Mouse (Mus musculus) heart, embryonic 13.5 days (tissue): ENCODE measurements around the gene Bpifb1. TPM values are rescaled to one million over a fixed set of nuclear protein-coding genes. Genes with fewer than 3 reads are reported as not detected.

ENCODE experiments used
- ATAC-seq: fragments of 200-750 bp; cut with Nextera tagmentation; 2 replicates; pipeline ENCODE4 v1.8.0; 2017; ENCODE audit warnings: moderate TSS enrichment; ENCODE audit not compliant: insufficient number of reproducible peaks, low FRiP score, low TSS enrichment; ENCODE audit errors: extremely low read depth
- H3K27ac ChIP-seq: fragments of 300-500 bp; sonication (generic); replicated peaks from 2 replicates; pipeline ENCODE4 v1.5.1; 2015; ENCODE audit warnings: moderate library complexity, mild to moderate bottlenecking, inconsistent platforms
- H3K27me3 ChIP-seq: fragments of 300-500 bp; sonication (generic); replicated peaks from 2 replicates; pipeline ENCODE4 v1.6.1; 2015; ENCODE audit warnings: mild to moderate bottlenecking, inconsistent platforms
- H3K36me3 ChIP-seq: fragments of 300-500 bp; sonication (generic); 2 replicates; pipeline ENCODE4 v1.6.1; 2015; ENCODE audit warnings: mild to moderate bottlenecking, inconsistent platforms
- H3K4me1 ChIP-seq: fragments of 300-500 bp; sonication (generic); 2 replicates; pipeline ENCODE4 v1.6.1; 2015; ENCODE audit warnings: inconsistent platforms
- H3K4me2 ChIP-seq: fragments of 300-500 bp; sonication (generic); 2 replicates; pipeline ENCODE4 v1.6.1; 2015; ENCODE audit warnings: inconsistent platforms, mild to moderate bottlenecking, moderate library complexity
- H3K4me3 ChIP-seq: fragments of 300-500 bp; sonication (generic); 2 replicates; pipeline ENCODE4 v1.5.1; 2015; ENCODE audit warnings: moderate library complexity, mild to moderate bottlenecking, inconsistent platforms
- H3K9ac ChIP-seq: fragments of 300-500 bp; sonication (generic); 2 replicates; pipeline ENCODE4 v1.6.1; 2015; ENCODE audit warnings: inconsistent platforms, mild to moderate bottlenecking, moderate library complexity
- H3K9me3 ChIP-seq: fragments of 300-500 bp; sonication (generic); 2 replicates; pipeline ENCODE4 v1.6.1; 2016; ENCODE audit warnings: inconsistent platforms
- WGBS: fragments of 180-500 bp; shearing (Covaris S2); methylation state at CpG from one replicate; pipeline ENCODE4 v1.1.7; 2015; ENCODE audit warnings: mixed read lengths; 5-methylcytosine and 5-hydroxymethylcytosine counted together
- polyA plus RNA-seq: library from polyadenylated mRNA; unstranded; fragments of >200 nt; fragmentation: Nextera tagmentation; extraction: Ambion mirVana; gene quantifications from 2 replicates; pipeline ENCODE4 v1.2.1, GENCODE M21; 2015

The Bpifb1 gene
- polyA plus RNA-seq, 1 experiment from 2014 or later, result 0.31 TPM

DNA sequence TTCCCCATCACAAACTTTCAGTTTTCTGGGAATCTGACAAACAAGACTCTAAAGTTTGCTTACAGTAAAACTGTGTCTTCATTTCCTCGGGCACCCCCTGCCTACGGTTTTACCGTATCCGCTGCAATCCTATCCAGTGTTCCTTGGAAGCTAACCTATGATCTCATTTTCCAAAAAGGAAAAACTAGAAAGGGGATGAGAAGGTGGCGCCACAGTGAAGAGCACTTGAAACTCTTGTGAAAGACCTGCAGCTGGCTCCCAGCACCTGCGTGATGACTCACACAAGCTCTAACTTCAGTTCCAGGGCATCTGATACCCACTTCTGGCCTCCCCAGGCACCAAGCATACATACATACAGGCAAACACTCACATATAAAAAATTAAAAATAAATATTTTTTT, 5.3 kb upstream of the Bpifb1 start:
- Histone ChIP-seq H3K9ac (no peak overlapping the region), H3K27me3 (no peaks in the 10 kb centered on the region), H3K4me2 (no peak overlapping the region), H3K9me3 (no peaks in the 10 kb centered on the region), H3K27ac (peak overlapping the region; percentile 36; the same call in 1 of the 2 replicates), H3K36me3 (no peaks in the 10 kb centered on the region), H3K4me3 (no peak overlapping the region), H3K4me1 (0 out of 2 replicates have a peak, but pooled peaks cover 4% of the 10 kb centered on the region)
- ATAC-seq, result no peak
- WGBS, result 76% methylated on average over 6 of the region's 6 CpGs

DNA sequence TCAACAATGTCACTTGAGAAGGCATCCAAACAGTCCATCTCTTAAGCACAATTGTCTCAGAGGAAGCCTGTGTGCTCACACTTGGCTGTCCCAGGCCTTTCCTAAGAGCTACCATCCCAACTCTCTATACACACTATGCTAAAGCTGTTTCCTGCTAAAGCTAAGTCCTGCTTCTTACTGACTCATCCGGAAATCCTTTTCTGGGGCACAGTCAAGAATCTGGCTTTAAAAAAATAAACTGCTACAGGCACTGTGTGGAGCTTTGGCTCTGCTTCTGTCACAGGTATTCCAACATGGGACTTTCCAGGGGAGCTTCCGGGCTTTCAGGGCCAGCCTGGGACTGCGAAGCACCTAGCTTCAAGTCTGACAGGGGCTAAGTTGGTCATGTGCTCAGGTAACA, 4.9 kb upstream of the Bpifb1 start:
- Histone ChIP-seq H3K27ac (peak overlapping the region; percentile 36; the same call in 1 of the 2 replicates), H3K9me3 (no peaks in the 10 kb centered on the region), H3K36me3 (no peaks in the 10 kb centered on the region), H3K4me1 (0 out of 2 replicates have a peak, but pooled peaks cover 4% of the 10 kb centered on the region), H3K4me2 (no peak overlapping the region), H3K4me3 (no peak overlapping the region), H3K27me3 (no peaks in the 10 kb centered on the region), H3K9ac (no peak overlapping the region)
- no peak for ATAC-seq
- 67% methylated on average over 3 of the region's 3 CpGs for WGBS

DNA sequence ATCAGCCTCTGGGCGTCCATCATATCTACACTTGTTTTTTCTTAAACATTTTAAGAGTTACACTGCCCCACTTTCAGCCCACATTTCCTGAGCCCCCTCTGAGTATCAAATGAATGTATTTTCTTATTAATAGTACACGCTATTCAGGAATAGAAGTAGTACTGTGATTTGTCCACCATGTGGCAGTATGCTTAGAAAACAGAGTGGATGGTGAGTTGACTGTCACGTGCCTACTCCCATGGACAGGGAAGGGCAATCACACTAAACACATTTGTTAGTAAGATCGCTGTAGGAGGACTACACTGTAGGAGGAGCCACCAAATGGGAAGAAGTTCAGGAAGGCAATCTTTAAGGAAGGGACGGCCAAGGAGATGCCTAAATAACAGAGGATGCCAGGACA, 3.1 kb upstream of the Bpifb1 start:
- Histone ChIP-seq H3K9ac (no peak overlapping the region), H3K36me3 (no peaks in the 10 kb centered on the region), H3K4me2 (no peak overlapping the region), H3K4me3 (no peak overlapping the region), H3K9me3 (no peaks in the 10 kb centered on the region), H3K27me3 (no peaks in the 10 kb centered on the region), H3K4me1 (peaks cover 15% of the 10 kb centered on the region), H3K27ac (no peak overlapping the region)
- no peak for ATAC-seq
- WGBS, result 30% methylated on average over 5 of the region's 5 CpGs

DNA sequence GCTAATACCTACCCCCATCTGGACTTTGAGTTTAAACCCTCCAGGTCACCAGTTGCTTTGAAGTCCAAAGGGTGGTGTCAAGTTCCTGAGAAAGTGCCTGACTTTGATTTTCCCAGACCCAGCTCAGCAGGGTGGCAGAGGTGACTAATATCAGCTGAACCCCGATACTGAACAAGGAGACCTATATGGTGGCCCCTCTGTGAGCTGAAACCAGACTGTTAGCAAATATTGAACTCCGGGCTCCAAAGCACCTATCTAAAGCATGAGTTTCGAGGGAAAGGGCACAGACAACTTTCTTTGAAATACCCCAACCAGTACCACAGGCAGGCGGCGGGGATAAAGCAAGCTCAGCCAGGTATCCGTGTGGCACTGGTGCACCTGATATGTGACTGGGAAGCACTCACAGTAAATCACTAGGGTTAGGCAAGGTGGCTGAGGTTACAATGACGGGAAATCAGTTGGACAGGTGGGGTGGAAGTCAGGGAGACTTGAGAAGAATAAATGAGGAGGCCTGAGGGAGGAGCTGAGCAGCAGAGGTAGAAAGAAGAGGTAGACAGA, 662 bp upstream of the Bpifb1 start:
- 79% methylated on average over 7 of the region's 7 CpGs for WGBS
- Histone ChIP-seq H3K4me3 (no peak overlapping the region), H3K27ac (no peak overlapping the region), H3K4me1 (peaks cover 29% of the 10 kb centered on the region), H3K9me3 (no peaks in the 10 kb centered on the region), H3K9ac (no peak overlapping the region), H3K27me3 (no peaks in the 10 kb centered on the region), H3K36me3 (no peaks in the 10 kb centered on the region), H3K4me2 (no peak overlapping the region)
- no peak for ATAC-seq

DNA sequence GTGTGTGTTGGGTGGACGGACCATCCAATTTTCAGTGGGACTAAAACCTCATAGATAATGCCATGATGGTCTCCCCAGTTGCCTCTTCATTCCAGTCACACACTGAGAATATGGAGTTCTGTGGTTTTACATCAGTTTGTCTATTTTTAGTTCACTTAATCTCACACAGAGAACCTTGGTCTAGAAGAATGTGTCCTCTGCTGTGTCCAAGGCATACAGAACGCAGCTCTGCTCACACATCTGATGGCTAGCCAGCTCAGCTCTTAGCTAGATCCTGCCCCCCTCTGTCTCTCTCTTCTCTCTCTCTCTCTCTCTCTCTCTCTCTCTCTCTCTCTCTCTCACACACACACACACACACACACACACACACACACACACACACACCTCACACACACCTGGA, 1.5 kb downstream of the Bpifb1 start:
- no peak for ATAC-seq
- H3K27me3 ChIP-seq, result no peaks in the 10 kb centered on the region; the same call in 1 of the 2 replicates
- H3K4me2 ChIP-seq, result no peak overlapping the region
- H3K27ac ChIP-seq, result peak overlapping the region; percentile 45; the same call in 1 of the 2 replicates
- H3K9me3 ChIP-seq, result no peaks in the 10 kb centered on the region
- peaks cover 29% of the 10 kb centered on the region for H3K4me1 ChIP-seq
- H3K36me3 ChIP-seq, result no peaks in the 10 kb centered on the region
- no peak overlapping the region for H3K4me3 ChIP-seq
- no peak overlapping the region for H3K9ac ChIP-seq
- WGBS, result 43% methylated on average over 2 of the region's 2 CpGs

DNA sequence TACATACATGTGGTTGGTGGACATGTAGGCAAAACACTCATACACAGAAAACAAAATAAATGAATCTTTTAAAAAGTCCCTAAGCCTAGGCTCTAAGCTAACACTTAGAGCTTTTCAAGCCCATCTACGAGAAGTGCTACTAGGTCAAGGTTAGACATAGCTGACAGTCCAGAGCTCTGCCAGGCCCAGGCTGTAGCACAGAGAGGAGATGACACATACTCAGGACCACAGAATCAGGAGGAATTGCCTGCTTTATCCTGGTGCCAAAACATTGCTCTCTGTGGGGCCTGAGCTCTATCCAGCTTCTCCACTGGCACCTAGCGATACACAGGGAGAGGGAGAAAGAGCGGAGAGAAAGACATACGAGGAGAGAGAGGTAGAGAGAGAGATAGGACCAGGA, 2.5 kb downstream of the Bpifb1 start:
- no peaks in the 10 kb centered on the region for H3K36me3 ChIP-seq
- no peak overlapping the region for H3K4me3 ChIP-seq
- ATAC-seq, result no peak
- no peaks in the 10 kb centered on the region; the same call in 1 of the 2 replicates for H3K27me3 ChIP-seq
- H3K4me1 ChIP-seq, result peaks cover 25% of the 10 kb centered on the region
- no peak overlapping the region for H3K4me2 ChIP-seq
- 73% methylated on average over 4 of the region's 4 CpGs for WGBS
- H3K27ac ChIP-seq, result no peak overlapping the region
- no peak overlapping the region for H3K9ac ChIP-seq
- no peaks in the 10 kb centered on the region for H3K9me3 ChIP-seq

DNA sequence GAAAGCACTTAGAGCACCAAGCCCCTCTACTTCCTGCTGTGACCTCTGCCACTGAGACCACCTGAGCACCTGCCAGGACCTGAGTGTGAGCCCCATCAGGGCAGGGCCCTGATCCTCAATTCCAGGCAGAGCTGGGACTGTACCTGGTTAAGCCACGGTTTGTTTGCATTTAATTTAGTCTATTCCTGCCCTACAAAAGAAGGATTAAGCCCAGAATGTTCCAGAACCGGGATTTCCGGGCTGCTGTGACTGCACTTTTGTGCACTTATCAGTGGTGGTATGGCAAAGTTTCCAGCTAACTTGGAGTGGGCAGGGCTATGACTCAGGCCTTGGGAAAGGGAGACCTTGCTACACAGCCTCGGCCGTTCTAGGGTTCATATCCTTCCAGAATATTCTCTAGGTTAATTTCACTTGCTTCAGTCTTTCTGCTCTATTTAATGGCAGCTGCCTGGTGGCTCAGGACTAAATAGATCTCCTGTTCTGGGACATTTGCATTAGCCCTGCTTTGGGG, 3.4 kb downstream of the Bpifb1 start:
- no peak for ATAC-seq
- Histone ChIP-seq H3K36me3 (no peaks in the 10 kb centered on the region), H3K27me3 (no peaks in the 10 kb centered on the region; the same call in 1 of the 2 replicates), H3K4me2 (no peak overlapping the region), H3K4me3 (no peak overlapping the region), H3K4me1 (peaks cover 25% of the 10 kb centered on the region), H3K27ac (no peak overlapping the region), H3K9ac (no peak overlapping the region), H3K9me3 (no peaks in the 10 kb centered on the region)
- WGBS, result 43% methylated on average over 5 of the region's 5 CpGs

DNA sequence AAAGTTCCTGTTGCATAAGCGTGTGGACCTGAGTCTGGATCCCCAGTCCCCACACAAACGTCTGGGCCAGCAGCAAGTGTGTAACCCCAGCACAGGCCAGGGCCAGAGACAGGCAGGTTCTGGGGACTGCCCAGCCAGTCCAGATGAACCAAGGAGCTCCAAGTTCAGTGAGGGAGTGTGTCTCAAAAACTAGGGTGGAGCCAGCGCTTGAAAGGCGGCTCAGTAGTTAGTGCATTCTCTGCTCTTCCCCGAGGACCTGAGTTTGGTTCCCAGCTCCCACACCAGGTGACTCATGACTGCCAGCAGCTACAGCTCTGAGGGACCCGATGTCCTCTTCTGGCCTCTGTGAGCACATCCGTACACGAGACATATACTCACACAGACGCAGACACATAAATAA, 6.4 kb downstream of the Bpifb1 start:
- Histone ChIP-seq H3K4me2 (no peak overlapping the region), H3K4me3 (no peak overlapping the region), H3K27ac (no peak overlapping the region), H3K27me3 (peaks cover 5% of the 10 kb centered on the region; the same call in 1 of the 2 replicates), H3K36me3 (no peaks in the 10 kb centered on the region), H3K9me3 (no peaks in the 10 kb centered on the region), H3K9ac (no peak overlapping the region), H3K4me1 (peaks cover 17% of the 10 kb centered on the region)
- no peak for ATAC-seq
- 82% methylated on average over 9 of the region's 9 CpGs for WGBS

DNA sequence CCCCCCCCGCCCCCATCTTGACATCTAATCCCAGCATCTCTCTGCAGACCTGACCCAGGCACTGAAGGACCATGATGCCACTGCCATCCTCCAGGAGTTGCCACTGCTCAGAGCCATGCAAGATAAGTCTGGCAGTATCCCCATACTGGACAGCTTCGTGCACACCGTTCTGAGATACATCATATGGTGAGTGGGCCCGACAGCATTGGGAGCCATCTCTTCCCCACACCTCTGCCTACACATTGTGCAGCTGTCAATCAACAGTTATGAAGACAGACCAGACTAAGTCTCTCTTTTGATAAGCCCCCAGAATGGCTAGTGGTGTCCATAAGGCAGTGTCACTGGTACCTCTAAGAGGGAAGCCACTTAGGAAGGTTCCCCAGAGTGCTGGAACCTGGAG, 14.0 kb downstream of the Bpifb1 start:
- Histone ChIP-seq H3K27ac (no peak overlapping the region), H3K9me3 (no peaks in the 10 kb centered on the region), H3K4me3 (no peak overlapping the region), H3K4me1 (peaks cover 16% of the 10 kb centered on the region), H3K4me2 (no peak overlapping the region), H3K9ac (no peak overlapping the region), H3K36me3 (no peaks in the 10 kb centered on the region), H3K27me3 (0 out of 2 replicates have a peak, but pooled peaks cover 11% of the 10 kb centered on the region)
- WGBS, result 86% methylated on average over 4 of the region's 4 CpGs
- ATAC-seq, result no peak

DNA sequence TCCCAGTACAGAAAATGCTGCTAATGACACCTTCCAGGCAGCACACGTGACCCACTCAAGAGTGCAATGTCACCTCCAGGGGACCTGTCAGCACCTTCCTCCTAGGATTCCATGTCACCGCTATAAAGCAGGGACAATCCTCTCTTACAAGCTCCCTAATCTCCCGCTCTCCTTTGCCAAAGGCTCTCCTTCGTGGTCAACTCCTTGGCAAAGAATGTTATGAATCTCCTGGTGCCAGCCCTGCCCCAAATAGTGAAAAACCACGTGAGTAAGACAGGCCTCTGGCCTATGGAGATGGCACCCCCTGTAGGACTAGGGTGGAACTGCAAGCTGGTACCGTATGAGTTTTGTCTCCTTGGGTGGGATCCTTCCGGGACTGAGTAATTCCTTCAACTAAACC, 16.3 kb downstream of the Bpifb1 start:
- peak; percentile 69; the same call in 1 of the 2 replicates for ATAC-seq
- Histone ChIP-seq H3K4me3 (no peak overlapping the region), H3K27ac (peak overlapping the region; percentile 20; the same call in 1 of the 2 replicates), H3K36me3 (no peaks in the 10 kb centered on the region), H3K4me1 (peaks cover 16% of the 10 kb centered on the region), H3K27me3 (peaks cover 13% of the 10 kb centered on the region; the same call in 1 of the 2 replicates), H3K9me3 (no peaks in the 10 kb centered on the region), H3K9ac (no peak overlapping the region), H3K4me2 (no peak overlapping the region)
- 34% methylated on average over 7 of the region's 7 CpGs for WGBS

DNA sequence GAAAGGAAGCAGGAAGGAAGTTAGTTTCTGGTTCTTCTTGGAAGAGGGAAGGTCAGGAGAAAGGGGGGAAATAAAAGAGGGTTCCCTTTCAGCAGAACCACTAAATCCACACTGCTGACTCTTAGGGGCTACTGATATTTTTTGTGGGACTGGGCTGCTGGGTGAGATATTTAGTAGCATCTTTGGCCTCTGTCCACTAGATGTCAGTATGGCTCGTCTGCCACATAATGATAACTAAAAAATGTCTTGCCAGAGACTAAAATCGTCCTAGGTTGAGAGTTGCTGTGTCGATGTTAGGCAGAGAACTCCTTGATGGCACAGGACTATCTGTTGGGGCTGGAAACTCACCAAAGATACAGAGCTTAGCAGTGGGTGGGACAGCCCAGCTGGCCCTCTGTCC, 18.5 kb downstream of the Bpifb1 start:
- no peak for ATAC-seq
- Histone ChIP-seq H3K4me3 (no peak overlapping the region), H3K9ac (no peak overlapping the region), H3K36me3 (no peaks in the 10 kb centered on the region), H3K4me2 (no peak overlapping the region), H3K27ac (no peak overlapping the region), H3K4me1 (peaks cover 16% of the 10 kb centered on the region), H3K27me3 (peaks cover 13% of the 10 kb centered on the region), H3K9me3 (no peaks in the 10 kb centered on the region)
- WGBS, result 4% methylated on average over 3 of the region's 3 CpGs

DNA sequence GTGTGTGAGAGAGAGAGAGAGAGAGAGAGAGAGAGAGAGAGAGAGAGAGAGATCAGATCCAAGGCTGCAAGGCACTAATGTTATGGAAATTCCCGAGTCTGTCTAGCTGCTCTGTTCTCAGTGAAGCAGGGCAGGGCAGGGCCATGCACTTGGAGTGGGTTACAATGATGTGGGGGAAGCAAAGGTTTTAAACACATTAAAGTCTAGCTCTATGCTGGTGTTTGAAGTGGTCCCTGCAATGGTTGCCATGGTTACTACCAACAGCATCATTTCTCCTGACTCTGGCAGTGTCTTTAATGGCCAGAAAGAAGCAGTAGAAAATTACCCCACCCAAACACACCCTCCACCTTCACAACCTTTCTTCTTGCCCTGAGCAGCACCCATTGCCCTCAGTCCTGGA, 20.5 kb downstream of the Bpifb1 start:
- WGBS, result 47% methylated on average over 1 of the region's 1 CpGs

More for the DNA sequence above, 20.5 kb downstream of the Bpifb1 start:
- no peak overlapping the region for H3K4me3 ChIP-seq
- H3K9ac ChIP-seq, result no peak overlapping the region
- no peak overlapping the region for H3K4me2 ChIP-seq
- H3K27ac ChIP-seq, result no peak overlapping the region
- no peaks in the 10 kb centered on the region for H3K9me3 ChIP-seq
- H3K36me3 ChIP-seq, result no peaks in the 10 kb centered on the region
- ATAC-seq, result no peak
- peaks cover 10% of the 10 kb centered on the region for H3K27me3 ChIP-seq
- peaks cover 19% of the 10 kb centered on the region for H3K4me1 ChIP-seq
